Mouse (Mus musculus): ENCODE data around the gene Esp16. TPM values are rescaled to one million over a fixed set of nuclear protein-coding genes. Genes with fewer than 3 reads are reported as not detected.
"Not testable (repeated sequence)": the region's sequence is repeated elsewhere in the genome, so short reads cannot be mapped to it uniquely, and the experiment has no call there.

Gene Esp16
- not detected for total RNA-seq (2021)

GRCm38 (mm10) chr17:39535842-39536241 is at the start of gene Esp16:
Gene Esp16 (plus strand): TSS chr17:39536142.
- intact Hi-C loops (cut with DNase I); DNase-seq (ENCODE audit: low spot score): not testable (repeated sequence)

GRCm38 (mm10) chr17:39498043-39498442 is 37.9 kb upstream of the Esp16 start:
- DNase-seq (ENCODE audit: low spot score); intact Hi-C loops (cut with DNase I): not testable (repeated sequence)

Other genes starting within 250 kb of the Esp16 start
- gene Esp18, start 129.8 kb upstream of the Esp16 start, total RNA-seq (2021), result not detected
- not detected for gene Esp15, start 104.8 kb downstream of the Esp16 start, total RNA-seq (2021)